Mouse (Mus musculus) brain, adult 2 months (tissue): ENCODE measurements at regions not wholly inside any gene's neighbourhood (a gene's known extent, or its start where the extent isn't known, plus 50 kb on each side); places are given as distances from the start of the nearest gene placed in this dataset.

Experiments
- DNase-seq: peaks from one replicate; pipeline ENCODE4 v3.0.0; 2011; ENCODE audit warnings: low read depth, low spot score

DNA sequence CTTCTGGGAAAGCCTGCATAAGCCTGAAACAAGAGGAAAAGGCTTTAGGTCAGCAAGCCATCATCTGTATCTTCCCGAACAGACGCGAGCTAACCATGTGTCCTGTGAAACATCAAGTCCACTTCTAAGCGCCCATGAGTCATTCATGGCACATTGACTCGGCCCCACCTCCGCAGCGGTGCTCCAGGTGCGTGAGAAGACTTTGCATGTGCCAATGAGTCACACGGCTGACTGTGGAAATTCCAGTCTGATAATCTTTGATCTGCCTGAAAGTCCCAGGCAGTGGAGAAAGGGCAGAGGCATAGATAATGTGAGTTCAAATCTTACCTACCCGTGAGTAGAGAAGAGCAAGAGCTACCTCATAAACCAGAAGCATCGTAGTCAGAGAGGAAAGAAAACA, 137.8 kb downstream of the Pfkfb3 start:
- DNase-seq = peak; percentile 12

DNA sequence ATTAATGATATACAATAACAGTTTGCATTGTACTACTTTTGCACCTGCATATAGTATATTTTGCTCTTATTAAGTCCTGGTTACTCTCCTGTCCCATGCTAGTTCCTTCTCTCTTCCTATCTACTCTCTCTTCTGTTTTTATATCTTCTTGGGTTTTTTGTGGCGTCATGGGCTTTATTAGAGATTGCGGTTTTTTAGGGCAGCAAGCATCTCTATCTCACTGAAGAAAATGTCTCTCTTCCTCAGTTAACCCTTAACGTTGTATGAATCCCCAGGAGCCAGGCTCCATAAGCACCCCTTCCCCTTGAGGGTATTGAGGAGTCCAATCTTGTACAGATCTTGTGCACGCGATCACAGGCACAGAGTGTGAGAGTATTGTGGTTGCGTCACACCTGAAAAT, 141.4 kb downstream of the Pfkfb3 start:
- no peak for DNase-seq

GRCm38 (mm10) chr2:11408497-11408896, 145.4 kb downstream of the Pfkfb3 start:
- DNase-seq = no peak

GRCm38 (mm10) chr2:11406103-11406615, 147.7 kb downstream of the Pfkfb3 start:
- DNase-seq = no peak

GRCm38 (mm10) chr2:11402218-11402848, 151.5 kb downstream of the Pfkfb3 start:
- no peak for DNase-seq

GRCm38 (mm10) chr2:11399411-11399810, 154.5 kb downstream of the Pfkfb3 start:
- DNase-seq = no peak

DNA sequence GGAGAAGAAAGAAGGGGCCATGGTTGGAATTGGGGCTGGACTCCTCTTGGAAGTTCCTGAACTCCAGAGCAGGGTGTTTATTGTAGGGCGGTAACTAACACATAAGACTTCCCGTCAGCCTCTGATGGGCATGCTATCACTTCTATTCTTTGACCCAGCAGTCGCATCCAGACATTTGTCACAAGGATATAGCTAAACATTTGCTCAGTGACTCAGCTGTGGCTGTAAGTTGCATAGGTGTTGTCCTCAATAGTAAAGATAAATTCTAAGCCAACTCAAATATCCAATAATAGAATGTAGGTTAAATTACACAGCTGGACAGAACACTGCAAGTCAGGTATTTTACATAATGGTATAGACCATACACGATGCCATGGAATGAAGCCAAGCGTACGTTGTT, 154.9 kb downstream of the Pfkfb3 start:
- DNase-seq = no peak

- peak; percentile 17 for DNase-seq
Observed at GRCm38 (mm10) chr2:11398391-11398790, 155.5 kb downstream of the Pfkfb3 start.

DNA sequence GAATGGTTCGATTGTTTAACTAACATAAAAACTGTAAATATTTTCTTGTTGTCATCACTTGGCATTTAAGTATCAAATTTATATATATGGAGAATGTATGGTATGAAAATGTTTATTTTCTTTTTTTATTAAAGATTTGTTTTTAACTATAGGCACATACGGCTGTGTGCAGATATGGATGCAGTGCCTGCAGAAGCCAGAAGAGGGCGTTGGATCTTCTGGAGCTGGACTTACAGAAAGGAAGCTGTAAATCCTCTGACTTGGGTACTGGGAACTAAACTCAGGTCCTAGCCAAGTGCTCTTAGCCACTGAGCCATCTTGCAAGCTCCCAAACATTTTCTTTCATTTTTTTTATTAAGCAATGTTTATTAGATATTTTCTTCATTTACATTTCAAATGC, 157.0 kb downstream of the Pfkfb3 start:
- no peak for DNase-seq

DNA sequence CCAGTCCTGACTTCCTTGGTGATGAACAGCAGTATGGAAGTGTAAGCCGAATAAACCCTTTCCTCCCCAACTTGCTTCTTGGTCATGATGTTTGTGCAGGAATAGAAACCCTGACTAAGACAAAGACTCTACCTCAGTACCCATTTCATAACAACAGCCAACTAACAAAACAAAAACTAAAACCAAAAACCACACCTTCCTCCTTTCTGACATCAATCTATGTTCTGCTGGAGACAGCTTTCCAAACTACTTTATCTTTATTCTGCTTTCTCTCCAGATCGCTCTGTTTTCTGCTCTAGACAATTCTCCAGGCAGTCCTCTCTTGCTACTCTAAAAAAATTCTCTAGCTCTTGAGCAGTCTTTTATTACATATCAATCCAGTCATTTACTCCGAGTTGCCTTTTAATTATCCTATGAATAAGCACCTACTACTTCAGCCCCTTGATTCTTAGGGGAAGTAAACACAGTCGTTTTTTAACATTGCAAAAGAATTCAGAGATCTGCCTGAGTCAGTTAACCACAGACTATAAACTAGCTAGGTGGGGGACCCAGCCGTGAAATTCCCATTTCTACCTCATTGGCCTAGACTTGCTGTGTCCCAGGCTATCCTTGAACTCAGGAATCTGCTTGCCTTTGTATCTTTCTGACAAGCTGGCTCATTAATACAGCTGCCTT, 159.1 kb downstream of the Pfkfb3 start:
- no peak for DNase-seq

- DNase-seq = peak; percentile 19
Observed at GRCm38 (mm10) chr2:11391725-11392124, 162.2 kb downstream of the Pfkfb3 start.

DNA sequence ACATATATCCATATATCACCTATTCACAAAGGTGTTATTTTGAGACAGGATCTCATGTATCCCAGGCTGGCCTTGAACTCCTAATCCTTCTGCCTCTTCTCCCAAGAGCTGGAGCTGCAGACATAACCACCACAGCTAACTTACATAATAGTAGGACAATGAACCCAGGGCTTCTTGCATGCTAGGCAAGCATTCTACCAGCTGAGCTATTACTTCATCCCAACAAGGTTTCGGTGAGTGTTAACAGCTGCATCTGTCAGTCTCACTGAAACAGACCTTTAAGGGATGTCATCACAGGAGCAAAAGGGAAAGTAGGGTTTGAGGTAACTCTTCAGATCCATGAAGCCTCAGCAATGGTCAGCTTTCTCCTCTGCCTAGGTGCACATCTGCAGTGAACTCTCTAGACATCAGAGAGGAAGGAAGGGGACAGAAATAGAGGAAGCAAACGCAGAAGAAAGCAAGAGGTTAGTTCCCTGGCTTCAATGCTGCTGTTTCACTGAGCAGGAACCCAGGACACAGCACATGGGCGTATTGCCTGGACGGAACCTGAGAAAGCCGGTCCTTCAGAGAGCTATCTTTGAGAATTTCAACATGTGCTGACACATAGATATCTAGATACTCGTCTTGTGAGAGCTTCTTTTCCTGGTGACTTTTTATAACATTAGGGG, 163.1 kb downstream of the Pfkfb3 start:
- DNase-seq = peak; percentile 14

DNA sequence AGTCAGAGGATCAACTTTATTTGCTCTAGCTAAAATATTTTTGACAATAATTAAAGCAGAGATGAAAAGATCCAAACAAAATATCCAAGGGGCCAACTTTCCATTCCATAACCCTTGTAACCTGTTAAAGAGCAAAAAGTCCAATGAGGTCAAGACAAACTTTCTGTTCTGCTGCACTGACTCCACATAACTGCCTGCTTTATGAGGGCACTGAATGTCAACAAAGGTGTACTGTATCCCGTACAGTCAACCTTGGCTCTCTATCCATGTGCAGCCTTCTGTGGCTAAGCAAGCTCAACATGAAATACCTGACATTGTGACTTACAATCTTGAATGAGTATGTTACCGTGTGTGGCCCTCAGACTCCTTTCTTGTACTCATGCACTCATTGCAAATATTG, 166.3 kb downstream of the Pfkfb3 start:
- no peak for DNase-seq

GRCm38 (mm10) chr2:11383815-11384214, 170.1 kb downstream of the Pfkfb3 start:
- DNase-seq = no peak

- DNase-seq = no peak
Observed at GRCm38 (mm10) chr2:11377213-11377612, 176.7 kb downstream of the Pfkfb3 start.

DNA sequence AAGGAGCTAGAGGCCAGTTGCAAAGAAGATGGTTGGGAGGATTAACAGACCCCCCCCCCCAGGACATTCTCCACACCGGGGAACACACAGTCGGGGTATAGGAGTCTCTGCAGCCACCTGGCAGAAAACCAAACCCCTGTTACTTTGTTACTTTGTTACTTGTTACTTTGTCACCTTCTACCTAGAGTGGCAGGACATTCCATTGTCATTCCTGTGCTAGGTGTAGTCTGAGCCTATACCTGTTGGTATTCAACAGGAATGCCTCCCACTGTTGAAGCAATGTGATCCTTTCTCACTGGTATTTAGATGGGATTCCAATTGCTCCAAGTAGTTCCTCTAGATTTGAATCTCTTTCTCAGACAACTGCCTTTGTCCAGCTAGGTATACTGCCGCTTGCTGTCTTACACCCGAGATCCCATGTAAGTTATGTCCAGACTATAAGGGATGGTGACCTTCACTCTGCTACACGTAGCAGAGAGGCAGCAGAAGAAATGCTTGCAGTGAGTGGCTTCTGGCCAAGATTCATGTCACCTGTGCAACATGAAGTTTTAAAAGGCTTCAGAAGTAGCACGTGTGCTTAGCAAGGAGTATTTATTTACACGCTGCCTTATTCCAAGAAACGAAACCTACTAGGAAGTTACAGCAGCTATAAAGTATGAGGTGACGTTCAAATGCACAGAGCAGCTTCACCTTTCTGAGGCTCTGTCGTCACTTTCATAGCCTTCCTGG, 178.0 kb downstream of the Pfkfb3 start:
- no peak for DNase-seq

DNA sequence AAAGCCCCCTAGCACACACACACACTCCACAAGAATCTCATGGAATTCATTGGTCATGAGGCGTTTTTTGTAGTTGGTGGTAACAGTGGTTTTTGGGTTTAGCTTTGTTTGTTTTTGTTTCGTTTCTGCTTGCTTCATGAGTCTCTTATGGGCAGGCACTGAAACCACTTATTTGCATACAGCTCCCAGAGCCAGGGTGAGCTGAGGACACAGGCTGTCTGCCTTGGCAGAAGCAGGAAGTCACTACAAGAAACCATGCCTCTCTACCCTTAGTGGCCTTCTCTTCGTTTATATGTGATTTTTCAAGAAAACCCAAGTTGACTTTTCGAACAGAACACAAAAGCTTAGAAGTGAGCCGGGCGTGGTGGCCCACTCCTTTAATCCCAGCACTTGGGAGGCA, 178.8 kb downstream of the Pfkfb3 start:
- peak; percentile 59 for DNase-seq

DNA sequence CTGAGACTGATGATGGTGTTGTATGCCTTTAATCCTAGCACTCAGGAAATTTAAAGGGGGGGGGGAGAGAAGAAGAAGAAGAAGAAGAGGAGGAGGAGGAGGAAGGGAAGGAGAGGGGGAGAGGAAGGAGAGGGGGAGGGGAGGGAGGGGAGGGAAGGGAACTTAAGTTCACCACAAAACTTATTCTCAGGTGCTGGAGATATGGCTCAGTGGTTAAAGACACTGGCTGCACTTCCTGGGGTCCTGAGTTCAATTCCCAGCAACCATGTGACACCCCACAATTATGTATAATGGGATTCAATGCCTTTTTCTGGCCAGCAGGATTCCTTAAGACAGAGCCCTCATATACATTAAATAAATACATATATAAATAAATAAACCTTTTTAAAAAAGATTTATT, 183.6 kb downstream of the Pfkfb3 start:
- DNase-seq = no peak

DNA sequence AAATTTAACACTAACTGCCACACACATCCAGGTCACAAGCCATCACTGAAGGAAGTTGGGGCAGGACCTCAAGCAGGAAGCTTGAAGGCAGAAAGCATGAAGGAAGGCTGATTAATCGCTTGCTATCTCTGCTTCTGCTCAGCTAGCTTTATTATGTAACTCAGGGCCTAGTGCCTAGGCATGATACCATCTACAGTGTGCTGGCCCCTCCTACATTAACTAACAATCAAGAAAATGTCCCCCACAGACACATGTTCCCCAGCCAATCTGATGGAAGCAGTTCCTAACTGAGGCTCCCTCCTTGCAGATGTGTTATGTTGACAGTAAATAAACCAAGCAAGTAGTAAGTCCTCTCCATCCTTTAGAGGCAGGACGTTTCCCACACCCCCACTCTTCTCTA, 186.6 kb downstream of the Pfkfb3 start:
- DNase-seq = no peak

- no peak for DNase-seq
Observed at GRCm38 (mm10) chr2:11365815-11366214, 188.1 kb downstream of the Pfkfb3 start.

- no peak for DNase-seq
Observed at GRCm38 (mm10) chr2:11365371-11365770, 188.5 kb downstream of the Pfkfb3 start.

DNA sequence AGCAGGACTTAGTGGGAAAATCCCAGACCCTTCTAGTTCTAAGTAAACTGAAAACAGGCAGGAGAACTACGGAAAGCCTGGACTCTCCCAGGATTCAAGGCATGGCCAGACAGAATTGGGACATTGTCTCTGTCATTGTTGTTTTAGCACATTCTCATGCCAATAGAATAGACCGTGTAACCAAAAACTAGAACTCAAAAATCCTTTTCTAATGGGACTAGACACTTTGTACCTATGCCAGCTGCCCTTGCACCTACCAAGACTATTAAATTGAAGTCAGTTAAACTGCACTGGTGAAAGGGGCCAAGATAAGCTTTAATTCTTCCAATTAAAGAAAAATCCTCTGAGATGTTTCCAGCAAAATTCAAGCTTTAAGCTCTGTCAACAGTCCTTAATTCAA, 189.8 kb downstream of the Pfkfb3 start:
- DNase-seq = no peak
